Mouse (Mus musculus) bone marrow, adult 2 months (tissue): ENCODE results near the gene Gnat1. TPM values are rescaled to one million over a fixed set of nuclear protein-coding genes. Genes with fewer than 3 reads are reported as not detected.

ENCODE experiments used
- H3K27ac ChIP-seq: fragments of 200-500 bp; 2 replicates; pipeline ENCODE4 v1.5.1; 2012; ENCODE audit warnings: low read depth, mild to moderate bottlenecking, control low read depth, inconsistent platforms, low read length; ENCODE audit not compliant: control insufficient read depth, poor library complexity, insufficient read depth
- H3K4me1 ChIP-seq: fragments of 200-500 bp; 2 replicates; pipeline ENCODE4 v1.6.1; 2011; ENCODE audit warnings: low read length; ENCODE audit not compliant: control insufficient read depth, insufficient read depth
- H3K4me3 ChIP-seq: fragments of 200-500 bp; replicated peaks from 2 replicates; pipeline ENCODE3; 2011; ENCODE audit warnings: mild to moderate bottlenecking, low read depth, low read length, control low read depth; ENCODE audit not compliant: control insufficient read depth
- CTCF ChIP-seq: fragments of 200-500 bp; IDR thresholded peaks from 2 replicates; pipeline ENCODE4 v1.5.1; 2011; ENCODE audit warnings: low read length, control low read depth; ENCODE audit not compliant: control insufficient read depth, insufficient read depth
- POLR2A ChIP-seq: fragments of 200-500 bp; IDR thresholded peaks from 2 replicates; pipeline ENCODE4 v1.6.1; 2011; ENCODE audit warnings: low read depth, mild to moderate bottlenecking, control low read depth, low read length, borderline replicate concordance; ENCODE audit not compliant: control insufficient read depth
- WGBS: fragments of 180-500 bp; shearing (Covaris S2); methylation state at CpG from one replicate; pipeline ENCODE4 v1.1.7; 2018; 5-methylcytosine and 5-hydroxymethylcytosine counted together
- polyA plus RNA-seq: library from polyadenylated mRNA; stranded (reverse); fragments of >200 nt; gene quantifications from 2 replicates; pipeline ENCODE4 v1.2.4, GENCODE M21; 2011; ENCODE audit warnings: low replicate concordance; ENCODE audit not compliant: missing spikeins, insufficient read depth, insufficient read length

The Gnat1 gene
- not detected in 2 replicates for polyA plus RNA-seq

- H3K27ac ChIP-seq = no peak within 1 kb of the TSS
- WGBS = 58% methylated on average over 5 of the region's 5 CpGs
- TF ChIP-seq CTCF = no peak
- TF ChIP-seq POLR2A = no peak
- no peak within 1 kb of the TSS for H3K4me3 ChIP-seq
- peaks cover 2% of the 10 kb centered on the region; the same call in 1 of the 2 replicates for H3K4me1 ChIP-seq
Measured at GRCm38 (mm10) chr9:107679501-107679900, at the start of gene Gnat1. Gene Gnat1, minus strand, starts transcription at chr9:107679712.

- Histone ChIP-seq H3K4me3 (no peak overlapping the region), H3K4me1 (peaks cover 1% of the 10 kb centered on the region; the same call in 1 of the 2 replicates), H3K27ac (no peak overlapping the region)
- WGBS = 58% methylated on average over 6 of the region's 6 CpGs
- TF ChIP-seq CTCF (no peak), POLR2A (no peak)
Measured at GRCm38 (mm10) chr9:107728919-107729670, 49.6 kb upstream of the Gnat1 start.

GRCm38 (mm10) chr9:107727041-107727440 lies 47.5 kb upstream of the Gnat1 start:
- no peak overlapping the region for H3K27ac ChIP-seq
- no peak for TF ChIP-seq CTCF
- TF ChIP-seq POLR2A = no peak
- H3K4me3 ChIP-seq = no peak overlapping the region
- H3K4me1 ChIP-seq = peaks cover 1% of the 10 kb centered on the region; the same call in 1 of the 2 replicates
- 59% methylated on average over 3 of the region's 3 CpGs for WGBS

- TF ChIP-seq CTCF (no peak), POLR2A (no peak)
- H3K4me3 ChIP-seq = no peak overlapping the region
- peaks cover 1% of the 10 kb centered on the region; the same call in 1 of the 2 replicates for H3K4me1 ChIP-seq
- WGBS = 94% methylated on average over 1 of the region's 1 CpGs
- no peak overlapping the region for H3K27ac ChIP-seq
Measured at GRCm38 (mm10) chr9:107724796-107725195, 45.3 kb upstream of the Gnat1 start.

GRCm38 (mm10) chr9:107723794-107724531 lies 44.5 kb upstream of the Gnat1 start:
- Histone ChIP-seq H3K4me3 (no peak overlapping the region), H3K4me1 (peaks cover 1% of the 10 kb centered on the region; the same call in 1 of the 2 replicates), H3K27ac (no peak overlapping the region)
- under 1% methylated on average over 11 of the region's 11 CpGs for WGBS
- TF ChIP-seq CTCF = no peak

- H3K27ac ChIP-seq = no peak overlapping the region
- 46% methylated on average over 6 of the region's 6 CpGs for WGBS
- no peak overlapping the region for H3K4me3 ChIP-seq
- TF ChIP-seq POLR2A (no peak), CTCF (no peak)
- H3K4me1 ChIP-seq = peaks cover 1% of the 10 kb centered on the region; the same call in 1 of the 2 replicates
Measured at GRCm38 (mm10) chr9:107723292-107723691, 43.8 kb upstream of the Gnat1 start.

- 77% methylated on average over 10 of the region's 10 CpGs for WGBS
- no peak overlapping the region for H3K27ac ChIP-seq
- no peak for TF ChIP-seq CTCF
- no peak for TF ChIP-seq POLR2A
- no peak overlapping the region for H3K4me3 ChIP-seq
- H3K4me1 ChIP-seq = no peaks in the 10 kb centered on the region
Measured at GRCm38 (mm10) chr9:107718781-107719540, 39.4 kb upstream of the Gnat1 start.

- Histone ChIP-seq H3K4me1 (no peaks in the 10 kb centered on the region), H3K27ac (no peak overlapping the region), H3K4me3 (no peak overlapping the region)
- WGBS = 88% methylated on average over 6 of the region's 6 CpGs
- TF ChIP-seq POLR2A (no peak), CTCF (no peak)
Measured at GRCm38 (mm10) chr9:107716951-107717350, 37.4 kb upstream of the Gnat1 start.
